Mouse (Mus musculus) kidney, adult 2 months (tissue): Measurements from ENCODE around the gene Slc29a1. TPM values are rescaled to one million over a fixed set of nuclear protein-coding genes. Genes with fewer than 3 reads are reported as not detected.

Experiments
- DNase-seq: peaks from one replicate; pipeline ENCODE4 v3.0.0; 2021
- H3K27ac ChIP-seq: fragments of 200-500 bp; 2 replicates; pipeline ENCODE4 v1.5.1; 2012; ENCODE audit warnings: low read depth, low read length, control low read depth, inconsistent platforms; ENCODE audit not compliant: insufficient read depth
- H3K27me3 ChIP-seq: fragments of 200-500 bp; replicated peaks from 2 replicates; pipeline ENCODE4 v1.6.1; 2012; ENCODE audit warnings: mild to moderate bottlenecking, moderate library complexity, low read length, inconsistent platforms; ENCODE audit not compliant: control insufficient read depth, insufficient read depth
- H3K36me3 ChIP-seq: fragments of 200-500 bp; 2 replicates; pipeline ENCODE4 v1.6.1; 2012; ENCODE audit warnings: mild to moderate bottlenecking, moderate library complexity, low read length, inconsistent platforms; ENCODE audit not compliant: control insufficient read depth, insufficient read depth
- H3K4me1 ChIP-seq: fragments of 200-500 bp; 2 replicates; pipeline ENCODE4 v1.6.1; 2011; ENCODE audit warnings: low read length; ENCODE audit not compliant: control insufficient read depth, insufficient read depth
- H3K4me3 ChIP-seq: fragments of 200-500 bp; 2 replicates; pipeline ENCODE4 v1.5.1; 2011; ENCODE audit warnings: mild to moderate bottlenecking, low read depth, low read length, control low read depth; ENCODE audit not compliant: insufficient read depth
- CTCF ChIP-seq: fragments of 200-500 bp; conservative IDR thresholded peaks from 2 replicates; pipeline ENCODE4 v1.5.1; 2011; ENCODE audit warnings: low read depth, mild to moderate bottlenecking, control low read depth, low read length, moderate library complexity, mixed read lengths; ENCODE audit not compliant: insufficient read depth, insufficient read length
- POLR2A ChIP-seq: fragments of 200-500 bp; IDR thresholded peaks from one replicate; pipeline ENCODE4 v1.6.1; 2011; ENCODE audit warnings: low read depth, low read length, control low read depth
- WGBS: fragments of 180-500 bp; shearing (Covaris S2); methylation state at CpG from one replicate; pipeline ENCODE4 v1.1.7; 2018; 5-methylcytosine and 5-hydroxymethylcytosine counted together
- polyA plus RNA-seq: library from polyadenylated mRNA; depleted of rRNA; stranded (reverse); fragments of >200 nt; gene quantifications from 2 replicates; pipeline ENCODE4 v1.2.3, GENCODE M21; 2012; rRNA removed

The Slc29a1 gene
- polyA plus RNA-seq = 89.5 and 90.4 TPM in 2 replicates

DNA sequence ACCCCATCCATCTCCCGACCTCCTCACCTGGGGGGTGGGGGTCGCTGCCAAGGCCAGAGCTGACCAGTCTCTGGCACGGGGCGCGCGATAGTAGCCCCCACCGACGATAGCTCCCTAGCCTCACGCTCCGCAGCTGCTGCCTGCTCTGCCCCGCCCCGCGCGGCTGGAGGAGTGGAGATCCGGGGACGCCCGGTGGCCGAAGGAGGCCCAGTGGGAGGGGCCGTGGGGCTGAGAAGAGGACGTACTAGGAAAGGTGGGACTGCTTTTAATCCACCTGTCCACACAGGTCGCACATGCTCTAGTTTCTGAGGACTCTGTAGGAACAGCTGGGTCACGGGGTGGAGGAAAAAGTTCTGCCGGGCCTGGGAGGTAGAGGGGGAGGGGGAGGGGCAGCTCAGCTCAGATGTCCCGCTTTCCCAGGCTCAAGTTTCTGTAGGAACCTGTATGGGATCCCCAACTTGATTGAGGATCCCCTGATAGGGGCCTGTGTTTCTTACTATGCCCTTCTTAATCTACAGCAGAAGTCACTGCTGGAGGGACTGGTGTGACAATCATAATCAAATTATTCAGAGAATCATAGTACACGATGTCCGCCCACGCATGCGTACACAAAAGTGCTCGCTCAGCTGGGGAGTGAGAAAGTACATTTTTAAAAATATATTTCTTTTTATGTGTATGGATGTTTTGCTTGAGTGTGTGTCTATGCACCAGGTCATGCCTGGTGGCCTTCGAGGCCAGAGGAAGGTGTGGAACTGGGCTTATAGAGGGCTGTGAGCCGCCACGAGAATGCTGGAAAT lies at the start of gene Slc29a1:
Gene Slc29a1 (minus strand): TSS at position 161 of the 797 bp plus-strand sequence.
- Histone ChIP-seq H3K4me1 (peaks cover 19% of the 10 kb centered on the region), H3K4me3 (peak within 1 kb of the TSS; percentile 35), H3K27ac (peak within 1 kb of the TSS; percentile 30; the same call in 1 of the 2 replicates), H3K36me3 (no peaks in the 10 kb centered on the region), H3K27me3 (no peaks in the 10 kb centered on the region)
- peak; percentile 79 for DNase-seq
- 23% methylated on average over 32 of the region's 32 CpGs for WGBS
- TF ChIP-seq POLR2A = no peak
- TF ChIP-seq CTCF = no peak

DNA sequence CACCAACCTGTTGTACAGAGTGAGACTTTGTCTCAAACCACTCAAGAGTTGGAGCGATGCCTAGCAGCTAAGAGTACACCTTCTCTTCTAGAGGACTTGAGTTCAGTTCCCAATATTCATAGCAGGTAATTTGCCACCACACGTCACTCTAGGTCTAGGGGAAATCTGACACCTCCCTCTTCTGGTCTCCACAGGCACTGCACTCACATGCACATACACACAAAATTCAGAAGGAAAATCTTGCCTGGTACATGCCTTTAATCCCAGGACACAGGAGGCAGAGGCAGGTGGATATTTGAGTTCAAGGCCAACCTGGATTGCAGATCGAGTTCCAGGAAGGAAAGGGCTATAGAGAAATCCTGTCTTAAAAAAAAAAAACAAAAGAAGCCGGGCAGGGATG lies 44.8 kb upstream of the Slc29a1 start:
- no peaks in the 10 kb centered on the region for H3K27me3 ChIP-seq
- no peak for DNase-seq
- no peak for TF ChIP-seq CTCF
- no peak for TF ChIP-seq POLR2A
- H3K4me3 ChIP-seq = no peak overlapping the region
- WGBS = 95% methylated on average over 4 of the region's 4 CpGs
- no peaks in the 10 kb centered on the region for H3K4me1 ChIP-seq
- H3K27ac ChIP-seq = no peak overlapping the region
- no peaks in the 10 kb centered on the region for H3K36me3 ChIP-seq

DNA sequence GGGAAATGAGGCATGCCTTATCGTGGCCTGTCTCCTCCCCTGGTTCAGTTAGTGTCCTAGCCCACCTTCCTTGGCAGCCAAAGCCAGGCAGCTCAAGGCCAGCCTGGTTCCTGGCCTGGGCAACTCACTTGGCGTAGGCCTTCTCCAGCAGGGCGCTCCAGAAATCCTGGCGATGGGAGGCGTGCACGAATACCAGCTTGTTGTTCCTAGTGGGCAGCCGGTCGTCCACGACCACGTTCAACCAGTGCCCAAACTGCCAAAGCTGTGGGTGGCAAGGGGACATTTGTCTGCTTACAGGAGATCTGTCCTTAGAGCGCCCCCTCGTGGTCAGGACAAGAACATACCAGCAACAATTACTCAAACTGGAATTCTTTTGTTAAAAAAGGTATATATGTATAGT lies 43.3 kb upstream of the Slc29a1 start:
- no peak overlapping the region for H3K4me3 ChIP-seq
- peak; percentile 63 for DNase-seq

DNA sequence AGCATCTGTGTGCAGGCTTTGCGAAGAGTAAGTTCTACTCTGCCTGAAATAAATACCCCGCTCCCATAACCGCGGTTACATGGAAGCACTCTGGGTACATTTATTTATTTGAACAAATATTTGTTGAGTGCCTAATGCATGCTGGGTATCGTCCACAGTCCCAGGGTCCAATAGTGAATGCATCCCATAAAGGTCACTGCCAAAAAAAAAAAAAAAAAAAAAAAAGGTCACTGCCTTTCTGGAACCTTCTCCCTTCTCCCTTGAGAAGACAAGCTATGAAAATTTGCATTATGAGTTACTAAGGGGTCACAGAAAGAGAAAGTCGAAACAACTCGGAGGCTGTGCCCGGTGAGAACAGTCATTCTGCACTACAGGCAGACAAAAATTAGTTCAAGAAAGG lies 42.6 kb upstream of the Slc29a1 start:
- no peaks in the 10 kb centered on the region for H3K4me1 ChIP-seq
- no peak overlapping the region for H3K27ac ChIP-seq
- no peak for DNase-seq
- no peaks in the 10 kb centered on the region for H3K27me3 ChIP-seq
- no peak for TF ChIP-seq CTCF
- no peak for TF ChIP-seq POLR2A
- H3K4me3 ChIP-seq = no peak overlapping the region
- H3K36me3 ChIP-seq = no peaks in the 10 kb centered on the region
- WGBS = 93% methylated on average over 8 of the region's 8 CpGs

More for the DNA sequence above, 43.3 kb upstream of the Slc29a1 start:
- H3K4me1 ChIP-seq = no peaks in the 10 kb centered on the region
- WGBS = 16% methylated on average over 12 of the region's 12 CpGs
- H3K27me3 ChIP-seq = no peaks in the 10 kb centered on the region
- no peaks in the 10 kb centered on the region for H3K36me3 ChIP-seq
- no peak for TF ChIP-seq POLR2A
- peak; percentile 71 for TF ChIP-seq CTCF
- H3K27ac ChIP-seq = no peak overlapping the region

DNA sequence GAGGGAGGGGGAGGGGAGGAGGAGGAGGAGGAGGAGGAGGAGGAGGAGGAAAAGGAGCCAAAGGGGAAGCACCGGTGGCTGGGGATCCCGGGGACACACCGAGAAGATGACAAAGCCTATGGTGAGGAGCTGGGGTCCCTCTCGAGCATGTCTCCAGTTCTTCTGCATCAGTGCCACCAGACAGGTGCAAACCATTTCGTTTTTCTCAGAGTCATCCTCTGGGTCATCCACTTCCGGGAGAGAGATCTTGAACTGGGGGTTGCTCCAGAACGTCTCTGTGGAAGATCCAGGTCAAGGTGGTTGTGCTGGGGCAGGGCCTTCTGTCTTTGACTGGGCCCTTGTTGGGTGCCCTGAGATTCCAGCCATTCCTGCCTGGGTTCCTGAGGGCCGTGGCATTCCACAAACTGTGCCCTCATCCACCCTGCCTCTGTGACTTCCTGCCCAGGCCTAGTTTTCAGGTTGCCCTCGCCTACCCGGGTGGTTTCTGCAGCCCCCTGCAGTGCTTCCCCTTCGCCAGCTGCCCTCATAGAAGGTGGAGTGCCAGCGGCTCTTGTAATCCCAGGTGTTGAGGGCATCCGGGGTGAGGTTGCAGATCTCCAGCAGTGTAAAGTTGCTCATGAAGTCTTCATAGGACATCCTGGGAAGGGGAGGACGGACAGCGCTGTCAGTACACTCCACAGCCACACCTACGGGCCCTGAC lies 39.3 kb upstream of the Slc29a1 start:
- Histone ChIP-seq H3K27me3 (no peaks in the 10 kb centered on the region), H3K4me1 (no peaks in the 10 kb centered on the region), H3K4me3 (no peak overlapping the region), H3K27ac (no peak overlapping the region), H3K36me3 (no peaks in the 10 kb centered on the region)
- 75% methylated on average over 16 of the region's 16 CpGs for WGBS
- TF ChIP-seq POLR2A (no peak), CTCF (no peak)
- DNase-seq = no peak

DNA sequence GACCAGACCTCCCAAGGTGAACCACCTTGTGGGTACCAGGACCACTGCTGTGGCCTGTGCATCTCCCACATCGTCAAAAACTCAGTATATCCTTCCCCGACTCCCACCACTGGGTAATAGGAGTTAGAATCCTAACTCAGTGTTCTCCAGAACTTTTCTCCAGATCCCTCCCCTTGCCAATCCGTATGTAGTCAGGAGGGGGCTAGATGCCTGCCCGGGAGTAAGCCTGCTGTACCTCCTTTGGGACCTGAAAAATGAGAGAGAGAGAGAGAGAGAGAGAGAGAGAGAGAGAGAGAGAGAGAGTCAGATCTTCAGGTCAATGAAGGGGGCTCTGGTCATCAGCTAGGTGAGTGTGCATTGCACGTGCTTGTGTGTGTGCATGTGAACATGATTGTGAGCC lies 34.6 kb upstream of the Slc29a1 start:
- WGBS = 84% methylated on average over 5 of the region's 5 CpGs
- H3K4me3 ChIP-seq = no peak overlapping the region
- H3K36me3 ChIP-seq = no peaks in the 10 kb centered on the region
- no peak for TF ChIP-seq POLR2A
- no peak for TF ChIP-seq CTCF
- no peaks in the 10 kb centered on the region for H3K27me3 ChIP-seq
- no peak overlapping the region for H3K27ac ChIP-seq
- no peak for DNase-seq
- no peaks in the 10 kb centered on the region for H3K4me1 ChIP-seq

DNA sequence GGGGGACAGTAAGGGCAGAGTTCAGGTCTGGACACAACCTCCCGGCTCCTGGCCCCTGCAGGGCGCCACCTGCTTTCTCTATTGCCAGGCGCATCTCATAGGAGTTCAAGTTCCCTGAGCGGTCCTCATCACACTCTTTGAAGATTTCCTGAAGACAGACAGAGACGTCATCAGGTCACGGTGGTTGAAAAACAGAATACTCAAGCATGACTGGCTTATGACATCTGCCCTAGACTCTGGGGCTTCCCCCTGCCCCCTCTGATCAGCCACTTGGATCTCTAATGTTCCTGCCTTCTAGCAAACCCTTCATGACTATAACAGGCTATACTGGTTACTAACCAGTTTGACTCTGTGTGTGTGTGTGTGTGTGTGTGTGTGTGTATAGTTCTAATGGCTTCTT lies 32.5 kb upstream of the Slc29a1 start:
- Histone ChIP-seq H3K4me3 (no peak overlapping the region), H3K27ac (no peak overlapping the region), H3K36me3 (no peaks in the 10 kb centered on the region), H3K27me3 (no peaks in the 10 kb centered on the region), H3K4me1 (no peaks in the 10 kb centered on the region)
- 75% methylated on average over 6 of the region's 6 CpGs for WGBS
- no peak for DNase-seq
- no peak for TF ChIP-seq POLR2A
- TF ChIP-seq CTCF = no peak
